Mouse (Mus musculus) left cerebral cortex, adult 2 months (tissue): ENCODE measurements at regions not wholly inside any gene's neighbourhood (a gene's known extent, or its start where the extent isn't known, plus 50 kb on each side); places are given as distances from the start of the nearest gene placed in this dataset.

Source experiments
- DNase-seq, 2 experiments: peaks; one replicate each; pipeline ENCODE4 v3.0.0; 2021 to 2022; ENCODE audit warnings: low spot score in 2 of 2, mixed read lengths in 1 of 2; ENCODE audit errors: extremely low spot score in 1 of 2
- H3K27ac ChIP-seq: fragments of 200-600 bp; 2 replicates; pipeline ENCODE4 v1.8.1; 2022
- H3K4me3 ChIP-seq: fragments of 200-600 bp; 2 replicates; pipeline ENCODE4 v1.8.1; 2022
- CTCF ChIP-seq: fragments of 200-600 bp; IDR thresholded peaks from 2 replicates; pipeline ENCODE4 v1.8.1; 2022; ENCODE audit warnings: antibody characterized with exemption, mild to moderate bottlenecking, moderate library complexity
- intact Hi-C: fragments of 180-260 bp; cut with DNase I; formaldehyde crosslinking; loops from one replicate; pipeline ENCODE4 v1.15.1; 2025

- H3K4me3 ChIP-seq, result no peak overlapping the region
- DNase-seq, result no peak
- H3K27ac ChIP-seq, result no peak overlapping the region
- intact Hi-C loops, result no loop called here
- no peak for TF ChIP-seq CTCF
These were observed 185.6 kb downstream of the 4933412E24Rik start for GRCm38 (mm10) chr15:59830553-59831462.

- peak; percentile 94 for TF ChIP-seq CTCF
- Histone ChIP-seq H3K4me3 (0 out of 2 replicates have a peak overlapping the region, but pooled peaks have one; percentile 10), H3K27ac (no peak overlapping the region)
- DNase-seq, result peak; percentile 73 to 83
- intact Hi-C loops, result loop anchor here (2.0 to 5.0 kb wide), 3 partner anchors 178 to 440 kb away; no protein-coding TSS in a partner anchor
These were observed 188.0 kb downstream of the 4933412E24Rik start for GRCm38 (mm10) chr15:59828421-59828820.

GRCm38 (mm10) chr15:59826164-59826950, 190.1 kb downstream of the 4933412E24Rik start:
- no peak for TF ChIP-seq CTCF
- no peak overlapping the region for H3K27ac ChIP-seq
- intact Hi-C loops, result loop anchor here (5.0 kb wide), 1 partner anchor 299 kb away; no protein-coding TSS in a partner anchor
- no peak for DNase-seq
- H3K4me3 ChIP-seq, result no peak overlapping the region

- intact Hi-C loops, result no loop called here
- no peak for DNase-seq
- no peak overlapping the region for H3K4me3 ChIP-seq
- TF ChIP-seq CTCF, result no peak
- no peak overlapping the region for H3K27ac ChIP-seq
These were observed 192.5 kb downstream of the 4933412E24Rik start for GRCm38 (mm10) chr15:59823921-59824320.

- DNase-seq, result no peak
- Histone ChIP-seq H3K4me3 (no peak overlapping the region), H3K27ac (no peak overlapping the region)
- intact Hi-C loops, result no loop called here
- TF ChIP-seq CTCF, result no peak
These were observed 193.3 kb downstream of the 4933412E24Rik start for GRCm38 (mm10) chr15:59822995-59823681.

GRCm38 (mm10) chr15:59820317-59820716, 196.1 kb downstream of the 4933412E24Rik start:
- DNase-seq, result no peak
- H3K27ac ChIP-seq, result no peak overlapping the region
- H3K4me3 ChIP-seq, result no peak overlapping the region
- intact Hi-C loops, result no loop called here
- TF ChIP-seq CTCF, result no peak; the same call in 1 of the 2 replicates

GRCm38 (mm10) chr15:59816031-59816430, 200.4 kb downstream of the 4933412E24Rik start:
- DNase-seq, result no peak
- no peak for TF ChIP-seq CTCF
- Histone ChIP-seq H3K4me3 (no peak overlapping the region), H3K27ac (no peak overlapping the region)
- intact Hi-C loops, result no loop called here

- no peak for DNase-seq
- intact Hi-C loops, result no loop called here
- Histone ChIP-seq H3K4me3 (no peak overlapping the region), H3K27ac (no peak overlapping the region)
- no peak for TF ChIP-seq CTCF
These were observed 204.8 kb downstream of the 4933412E24Rik start for GRCm38 (mm10) chr15:59811566-59811965.

- no peak for TF ChIP-seq CTCF
- DNase-seq, result no peak
- no peak overlapping the region for H3K4me3 ChIP-seq
- no peak overlapping the region for H3K27ac ChIP-seq
- intact Hi-C loops, result no loop called here
These were observed 207.1 kb downstream of the 4933412E24Rik start for GRCm38 (mm10) chr15:59809361-59809760.

- DNase-seq, result no peak
- H3K27ac ChIP-seq, result no peak overlapping the region
- no peak for TF ChIP-seq CTCF
- intact Hi-C loops, result no loop called here
- no peak overlapping the region for H3K4me3 ChIP-seq
These were observed 208.7 kb downstream of the 4933412E24Rik start for GRCm38 (mm10) chr15:59807723-59808122.

GRCm38 (mm10) chr15:59805771-59806170, 210.6 kb downstream of the 4933412E24Rik start:
- no peak for TF ChIP-seq CTCF
- Histone ChIP-seq H3K4me3 (no peak overlapping the region), H3K27ac (no peak overlapping the region)
- DNase-seq, result no peak
- intact Hi-C loops, result no loop called here

- no peak for DNase-seq
- intact Hi-C loops, result no loop called here
- TF ChIP-seq CTCF, result no peak
These were observed 211.6 kb downstream of the 4933412E24Rik start for GRCm38 (mm10) chr15:59804821-59805220.

More at GRCm38 (mm10) chr15:59804821-59805220, 211.6 kb downstream of the 4933412E24Rik start:
- Histone ChIP-seq H3K4me3 (no peak overlapping the region), H3K27ac (no peak overlapping the region)
